Mouse (Mus musculus): ENCODE measurements at regions not wholly inside any gene's neighbourhood (a gene's known extent, or its start where the extent isn't known, plus 50 kb on each side); places are given as distances from the start of the nearest gene placed in this dataset.
"Not testable (repeated sequence)": the region's sequence is repeated elsewhere in the genome, so short reads cannot be mapped to it uniquely, and the experiment has no call there.

GRCm38 (mm10) chr3:21729328-21729727, 347.1 kb upstream of the Tbl1xr1 start:
- DNase-seq (ENCODE audit: low spot score) = no peak

DNA sequence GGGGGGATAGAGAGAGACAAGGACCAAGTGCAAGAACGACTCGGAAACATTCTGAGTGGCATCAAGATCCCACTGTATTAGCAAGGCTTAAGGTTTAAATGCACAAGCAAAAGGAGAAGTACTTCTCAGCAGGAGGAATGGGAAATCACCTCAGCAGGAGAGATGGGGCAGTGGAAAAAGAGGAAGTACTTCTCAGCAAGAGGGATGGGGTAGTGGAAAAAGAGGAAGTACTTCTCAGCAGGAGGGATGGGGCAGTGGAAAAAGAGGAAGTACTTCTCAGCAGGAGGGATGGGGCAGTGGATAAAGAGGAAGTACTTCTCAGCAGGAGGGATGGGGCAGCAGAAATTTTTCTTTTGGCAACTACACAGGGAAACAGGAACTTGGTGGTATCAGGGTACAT, 340.8 kb upstream of the Tbl1xr1 start:
- not testable (repeated sequence) for DNase-seq (ENCODE audit: low spot score)

GRCm38 (mm10) chr3:21739720-21740119, 336.7 kb upstream of the Tbl1xr1 start:
- no peak for DNase-seq (ENCODE audit: low spot score)

DNA sequence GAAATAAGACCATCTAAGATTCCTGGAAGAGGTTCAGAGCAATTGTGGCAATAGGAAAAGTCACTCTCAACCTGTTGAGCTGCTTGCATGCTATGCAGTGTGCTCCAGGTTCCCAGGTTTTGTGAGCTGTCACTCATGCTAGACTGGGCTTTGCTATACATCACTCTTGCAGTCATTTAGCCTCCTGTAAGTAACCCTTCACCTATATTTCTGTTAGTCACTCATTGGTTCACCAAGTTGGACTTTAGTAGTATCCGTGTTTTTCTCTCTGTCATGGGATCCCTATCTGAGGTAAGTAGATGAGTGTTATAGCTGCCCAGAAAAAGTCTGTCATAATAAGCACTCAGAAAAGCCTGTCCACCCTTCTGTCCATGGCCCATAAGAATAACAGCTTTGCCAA, 332.3 kb upstream of the Tbl1xr1 start:
- DNase-seq (ENCODE audit: low spot score) = no peak

DNA sequence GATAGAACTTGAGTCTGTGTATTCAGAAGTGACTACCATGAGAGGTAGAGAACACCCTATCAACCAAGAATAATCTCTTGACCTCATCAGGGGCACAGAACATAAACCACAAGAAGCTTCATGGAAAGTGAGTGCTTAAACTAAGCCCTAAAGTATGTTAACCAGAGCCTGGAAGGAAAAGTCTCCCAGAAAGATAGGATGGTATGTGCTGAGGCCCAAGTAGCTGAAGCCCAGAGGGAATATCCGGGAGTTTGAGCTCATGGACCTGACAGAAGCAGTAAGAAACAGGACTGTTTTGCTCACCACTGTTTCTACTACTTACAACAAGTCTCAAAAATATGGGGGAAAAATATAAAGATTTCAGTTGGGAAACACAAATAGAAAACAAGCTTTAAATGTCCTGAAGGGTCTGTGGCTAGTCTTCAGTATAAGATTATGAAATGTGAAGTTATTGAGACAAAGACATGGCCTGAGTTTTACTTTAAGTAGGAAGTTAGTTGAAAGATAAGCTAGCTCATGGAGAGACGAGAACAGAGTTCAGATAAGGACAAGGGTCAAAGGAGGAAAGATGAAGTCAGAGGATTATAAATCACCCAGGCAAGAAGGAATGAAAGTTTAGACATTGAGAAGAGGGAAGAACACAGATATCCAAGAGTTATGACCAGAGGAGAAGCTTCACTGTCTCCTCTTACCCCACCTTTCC, 315.8 kb upstream of the Tbl1xr1 start:
- DNase-seq (ENCODE audit: low spot score) = no peak

- no peak for DNase-seq (ENCODE audit: low spot score)
Measured at GRCm38 (mm10) chr3:21761219-21761600, 315.2 kb upstream of the Tbl1xr1 start.

DNA sequence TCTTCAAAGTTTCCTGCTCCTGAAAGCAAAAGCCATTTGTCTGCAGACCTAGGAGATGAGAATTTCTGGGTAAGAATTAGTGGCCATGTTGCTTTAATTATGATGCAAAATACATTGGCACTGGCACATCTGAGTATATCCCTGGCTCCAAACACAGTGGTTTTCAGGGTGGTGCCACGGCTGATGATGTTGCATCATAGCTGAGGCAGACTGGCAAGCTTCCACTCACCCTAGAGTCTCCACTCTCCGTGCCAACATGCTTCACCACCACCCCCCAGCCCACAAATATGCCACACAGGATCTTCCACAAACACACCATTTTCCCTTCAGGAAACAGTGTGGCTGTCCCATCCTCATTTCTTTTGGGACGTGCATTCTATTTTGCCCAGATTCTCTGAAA, 314.5 kb upstream of the Tbl1xr1 start:
- DNase-seq (ENCODE audit: low spot score) = no peak

GRCm38 (mm10) chr3:21768081-21768480, 308.4 kb upstream of the Tbl1xr1 start:
- no peak for DNase-seq (ENCODE audit: low spot score)

- peak; percentile 19 for DNase-seq (ENCODE audit: low spot score)
Measured at GRCm38 (mm10) chr3:21769920-21770547, 306.4 kb upstream of the Tbl1xr1 start.

GRCm38 (mm10) chr3:21771752-21772298, 304.6 kb upstream of the Tbl1xr1 start:
- no peak for DNase-seq (ENCODE audit: low spot score)

GRCm38 (mm10) chr3:21774172-21774842, 302.1 kb upstream of the Tbl1xr1 start:
- DNase-seq (ENCODE audit: low spot score) = no peak

- no peak for DNase-seq (ENCODE audit: low spot score)
Measured at GRCm38 (mm10) chr3:21778789-21779188, 297.7 kb upstream of the Tbl1xr1 start.

GRCm38 (mm10) chr3:21791983-21792631, 284.3 kb upstream of the Tbl1xr1 start:
- DNase-seq (ENCODE audit: low spot score) = peak; percentile 11

DNA sequence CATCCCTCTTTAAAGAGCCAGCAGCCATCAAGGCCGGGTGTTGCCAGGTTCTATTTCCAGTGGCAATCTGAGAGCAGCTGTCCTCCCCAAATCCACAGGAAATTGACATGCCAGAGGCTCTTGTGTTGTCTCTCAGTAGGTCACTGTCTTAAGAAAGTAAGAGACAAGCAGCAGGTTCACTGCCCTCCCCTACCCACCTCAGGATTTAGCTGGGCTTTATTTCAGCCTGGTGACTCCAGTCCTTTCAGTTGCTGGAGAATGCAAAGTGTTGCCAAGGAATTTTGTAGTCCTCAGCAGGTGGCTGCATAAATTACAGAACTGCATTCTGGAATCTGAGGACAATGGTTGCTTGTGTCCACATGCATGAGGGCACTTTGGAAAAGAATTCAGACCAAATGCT, 278.3 kb upstream of the Tbl1xr1 start:
- DNase-seq (ENCODE audit: low spot score) = no peak

- not testable (repeated sequence) for DNase-seq (ENCODE audit: low spot score)
Measured at GRCm38 (mm10) chr3:21803886-21804285, 272.6 kb upstream of the Tbl1xr1 start.

DNA sequence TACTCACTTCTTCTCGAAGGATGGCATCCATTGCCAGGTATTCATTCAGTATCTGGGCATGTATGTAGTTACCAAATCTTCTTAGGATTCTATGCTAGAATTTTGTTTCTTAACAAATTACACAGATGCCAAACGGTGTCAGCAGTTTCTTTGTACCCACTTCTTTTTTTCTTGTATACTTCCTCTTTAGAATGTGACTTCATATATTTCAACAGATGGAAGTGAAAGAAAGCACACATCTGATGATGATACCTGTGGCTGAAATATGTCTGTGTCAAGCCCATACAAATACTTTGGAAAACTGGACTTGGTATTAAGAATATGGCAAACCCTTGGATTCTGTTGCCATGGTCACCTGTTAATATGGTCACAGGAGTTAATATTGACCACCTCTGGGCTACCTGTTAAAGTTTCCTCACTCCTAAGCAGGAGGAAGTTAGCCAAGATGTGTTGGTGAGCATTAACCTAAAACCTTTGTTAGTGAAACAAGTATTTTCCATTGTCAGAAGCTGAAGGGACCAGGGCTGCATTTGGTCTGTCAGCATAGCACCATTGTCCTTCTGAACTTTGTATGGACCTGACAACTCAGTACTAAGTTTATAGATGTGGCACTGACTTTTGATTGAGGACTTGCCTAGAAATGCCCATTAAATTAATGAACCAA, 269.8 kb upstream of the Tbl1xr1 start:
- no peak for DNase-seq (ENCODE audit: low spot score)

DNA sequence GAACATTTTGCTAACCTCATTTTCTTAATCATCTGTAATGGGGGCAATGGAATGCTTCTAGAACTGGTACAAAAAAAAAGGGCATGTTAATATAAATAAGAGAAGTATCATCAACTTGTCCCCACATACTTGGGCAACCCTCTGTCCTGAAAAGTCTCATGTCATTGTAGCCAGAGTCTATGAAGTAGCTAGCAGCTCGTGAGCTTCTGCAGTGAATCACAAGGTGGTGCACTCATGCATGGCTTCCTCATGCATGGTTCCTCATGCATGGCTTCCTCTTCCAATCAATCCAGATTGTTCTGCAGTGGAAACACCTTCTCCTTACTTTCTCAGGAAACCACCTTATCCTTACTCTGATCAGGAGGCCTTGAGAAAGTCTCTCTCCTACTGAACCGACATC, 267.9 kb upstream of the Tbl1xr1 start:
- DNase-seq (ENCODE audit: low spot score) = no peak

GRCm38 (mm10) chr3:21809769-21810470, 266.5 kb upstream of the Tbl1xr1 start:
- no peak for DNase-seq (ENCODE audit: low spot score)

- no peak for DNase-seq (ENCODE audit: low spot score)
Measured at GRCm38 (mm10) chr3:21813401-21813800, 263.1 kb upstream of the Tbl1xr1 start.

- no peak for DNase-seq (ENCODE audit: low spot score)
Measured at GRCm38 (mm10) chr3:21816968-21817858, 259.2 kb upstream of the Tbl1xr1 start.

Measured in yolk sac, embryonic 10.5 days (tissue).